Comparison of ENCODE assay signal across 18 mouse cellular contexts in genomic region chr15:32460238-32460637, GRCm38 (mm10).
"Had no signal": no experiment of that assay in that cellular context is flagged by ENCODE, and none has a peak within 500 bp of the region (broad histone marks: within the 10 kb centered on the region; RNA-seq: fewer than 3 reads in every experiment).

No protein-coding gene starts in this region.

- H3K4me1 ChIP-seq: lung, embryonic 15.5 days; megakaryocyte, embryonic 14.5 days; midbrain, embryonic 13.5 days; midbrain, embryonic 15.5 days; stomach, embryonic 15.5 days had no signal

- H3K36me3 ChIP-seq: lung, embryonic 15.5 days; midbrain, embryonic 13.5 days; midbrain, embryonic 15.5 days; neural tube, embryonic 13.5 days; stomach, embryonic 15.5 days had no signal

- H3K27me3 ChIP-seq: lung, embryonic 15.5 days; megakaryocyte, embryonic 14.5 days; midbrain, embryonic 13.5 days; midbrain, embryonic 15.5 days; neural tube, embryonic 13.5 days; stomach, embryonic 15.5 days had no signal

- H3K4me2 ChIP-seq: lung, embryonic 15.5 days; midbrain, embryonic 11.5 days; midbrain, embryonic 13.5 days; midbrain, embryonic 15.5 days; neural tube, embryonic 13.5 days; stomach, embryonic 15.5 days had no signal

- H3K4me3 ChIP-seq: lung, embryonic 15.5 days; megakaryocyte, embryonic 14.5 days; midbrain, embryonic 13.5 days; midbrain, embryonic 15.5 days; neural tube, embryonic 13.5 days; stomach, embryonic 15.5 days had no signal

- H3K27ac ChIP-seq: lung, embryonic 15.5 days; macrophage; midbrain, embryonic 13.5 days; midbrain, embryonic 15.5 days; neural tube, embryonic 13.5 days; stomach, embryonic 15.5 days; stomach, postnatal 0 days had no signal

- DNase-seq: liver, postnatal 0 days; lung, adult 2 months; lung, postnatal 14 days; lung, postnatal 36 days; right cerebral cortex, postnatal 14 days; thymus, adult 2 months; thymus, postnatal 25 days; thymus, postnatal 4 days had no signal

- H3K9me3 ChIP-seq: lung, embryonic 15.5 days; midbrain, embryonic 13.5 days; midbrain, embryonic 15.5 days; neural tube, embryonic 13.5 days; stomach, embryonic 15.5 days had no signal

- H3K9ac ChIP-seq: liver, postnatal 0 days; lung, embryonic 15.5 days; midbrain, embryonic 13.5 days; midbrain, embryonic 15.5 days; neural tube, embryonic 13.5 days; stomach, embryonic 15.5 days had no signal

- ATAC-seq: liver, postnatal 0 days; lung, postnatal 0 days; midbrain, embryonic 13.5 days; midbrain, embryonic 15.5 days had no signal
